Mouse (Mus musculus) embryonic facial prominence, embryonic 15.5 days (tissue): Measurements from ENCODE around the gene Orm1. TPM values are rescaled to one million over a fixed set of nuclear protein-coding genes. Genes with fewer than 3 reads are reported as not detected.
"Not testable (repeated sequence)": the region's sequence is repeated elsewhere in the genome, so short reads cannot be mapped to it uniquely, and the experiment has no call there.

ENCODE experiments used
- ATAC-seq: fragments of 200-750 bp; cut with Nextera tagmentation; 2 replicates; pipeline ENCODE4 v1.8.0; 2017; ENCODE audit warnings: low read depth, moderate TSS enrichment; ENCODE audit not compliant: insufficient number of reproducible peaks, low FRiP score, low TSS enrichment
- H3K27ac ChIP-seq: fragments of 300-500 bp; sonication (generic); replicated peaks from 2 replicates; pipeline ENCODE4 v1.5.1; 2015; ENCODE audit warnings: mild to moderate bottlenecking, inconsistent platforms
- H3K27me3 ChIP-seq: fragments of 300-500 bp; sonication (generic); 2 replicates; pipeline ENCODE4 v1.6.1; 2015; ENCODE audit warnings: inconsistent platforms
- H3K36me3 ChIP-seq: fragments of 300-500 bp; sonication (generic); 2 replicates; pipeline ENCODE4 v1.6.1; 2015; ENCODE audit warnings: mild to moderate bottlenecking, inconsistent platforms
- H3K4me1 ChIP-seq: fragments of 300-500 bp; sonication (generic); 2 replicates; pipeline ENCODE4 v1.6.1; 2015; ENCODE audit warnings: inconsistent platforms
- H3K4me2 ChIP-seq: fragments of 300-500 bp; sonication (generic); replicated peaks from 2 replicates; pipeline ENCODE4 v1.6.1; 2015; ENCODE audit warnings: mild to moderate bottlenecking, inconsistent platforms
- H3K4me3 ChIP-seq: fragments of 300-500 bp; sonication (generic); replicated peaks from 2 replicates; pipeline ENCODE4 v1.5.1; 2015; ENCODE audit warnings: mild to moderate bottlenecking, inconsistent platforms
- H3K9ac ChIP-seq: fragments of 300-500 bp; sonication (generic); 2 replicates; pipeline ENCODE4 v1.6.1; 2015; ENCODE audit warnings: inconsistent platforms
- H3K9me3 ChIP-seq: fragments of 300-500 bp; sonication (generic); replicated peaks from 2 replicates; pipeline ENCODE4 v1.6.1; 2016; ENCODE audit warnings: inconsistent platforms
- WGBS: fragments of 180-500 bp; shearing (Covaris S2); methylation state at CpG from one replicate; pipeline ENCODE4 v1.1.7; 2015; 5-methylcytosine and 5-hydroxymethylcytosine counted together
- polyA plus RNA-seq: library from polyadenylated mRNA; unstranded; fragments of >200 nt; fragmentation: Nextera tagmentation; extraction: Ambion mirVana; gene quantifications from 2 replicates; pipeline ENCODE4 v1.2.1, GENCODE M21; 2015

Orm1 gene
- polyA plus RNA-seq, 1 experiment from 2014 or later, result 17.0 TPM

DNA sequence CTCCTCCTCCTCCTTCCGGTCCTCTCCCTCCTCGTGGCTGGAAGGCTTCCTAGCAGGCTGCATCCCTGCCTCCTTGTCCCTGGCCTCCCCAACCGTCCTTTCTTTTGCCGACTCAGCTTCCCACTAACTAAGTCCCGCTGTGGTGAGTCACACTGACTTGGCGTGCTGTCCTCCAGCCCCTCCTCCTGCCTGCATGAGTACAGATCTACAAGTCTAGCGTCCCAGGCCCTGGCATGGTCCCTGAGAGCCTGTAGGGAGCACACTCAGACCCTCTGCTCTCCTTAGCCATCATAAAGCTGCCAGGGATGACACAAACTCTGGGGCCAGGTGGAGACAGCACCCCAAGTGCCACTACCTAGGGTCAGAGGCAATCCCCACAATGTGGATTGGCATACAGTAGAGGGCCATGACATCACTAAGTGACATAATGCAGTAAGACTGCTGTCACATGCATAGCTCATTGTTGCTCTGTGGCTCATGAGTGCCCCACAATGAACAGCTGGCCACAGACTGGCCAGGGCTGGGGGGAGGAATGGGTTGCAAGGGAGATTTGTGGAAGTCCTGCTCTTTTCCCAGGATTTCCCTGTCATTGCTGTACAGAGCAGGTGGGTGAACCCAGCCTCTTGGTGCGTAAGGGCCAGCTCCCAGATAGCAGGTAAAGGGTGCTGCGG, 28.1 kb upstream of the Orm1 start:
- peak overlapping the region; percentile 12; the same call in 1 of the 2 replicates for H3K27ac ChIP-seq
- peaks cover 50% of the 10 kb centered on the region for H3K36me3 ChIP-seq
- 45% methylated on average over 9 of the region's 9 CpGs for WGBS
- no peak overlapping the region for H3K4me2 ChIP-seq
- no peak overlapping the region for H3K4me3 ChIP-seq
- H3K4me1 ChIP-seq, result peaks cover 21% of the 10 kb centered on the region; the same call in 1 of the 2 replicates
- H3K27me3 ChIP-seq, result no peaks in the 10 kb centered on the region
- peak; percentile 75 for ATAC-seq
- H3K9me3 ChIP-seq, result no peaks in the 10 kb centered on the region
- H3K9ac ChIP-seq, result no peak overlapping the region

DNA sequence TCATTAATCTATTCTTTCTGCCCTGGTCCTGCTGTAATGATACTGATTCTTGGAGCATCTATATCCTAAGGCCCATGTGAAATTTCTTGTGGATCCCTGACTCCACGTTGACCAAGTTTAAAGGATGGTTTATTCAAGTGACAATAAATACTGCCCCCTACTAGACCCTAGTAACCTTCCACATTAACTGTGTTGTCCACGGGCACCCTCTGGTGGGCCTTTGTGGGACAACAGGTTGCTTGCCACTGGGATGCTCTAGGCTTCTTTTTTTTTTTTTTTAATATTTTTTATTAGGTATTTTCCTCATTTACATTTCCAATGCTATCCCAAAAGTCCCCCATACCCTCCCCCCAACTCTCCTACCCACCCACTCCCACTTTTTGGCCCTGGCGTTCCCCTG, 24.8 kb upstream of the Orm1 start:
- H3K36me3 ChIP-seq, result peaks cover 63% of the 10 kb centered on the region
- H3K27me3 ChIP-seq, H3K9ac ChIP-seq, H3K9me3 ChIP-seq, H3K4me2 ChIP-seq, ATAC-seq, H3K4me3 ChIP-seq, H3K27ac ChIP-seq: not testable (repeated sequence)
- peaks cover 20% of the 10 kb centered on the region; the same call in 1 of the 2 replicates for H3K4me1 ChIP-seq
- 25% methylated on average over 3 of the region's 3 CpGs for WGBS

DNA sequence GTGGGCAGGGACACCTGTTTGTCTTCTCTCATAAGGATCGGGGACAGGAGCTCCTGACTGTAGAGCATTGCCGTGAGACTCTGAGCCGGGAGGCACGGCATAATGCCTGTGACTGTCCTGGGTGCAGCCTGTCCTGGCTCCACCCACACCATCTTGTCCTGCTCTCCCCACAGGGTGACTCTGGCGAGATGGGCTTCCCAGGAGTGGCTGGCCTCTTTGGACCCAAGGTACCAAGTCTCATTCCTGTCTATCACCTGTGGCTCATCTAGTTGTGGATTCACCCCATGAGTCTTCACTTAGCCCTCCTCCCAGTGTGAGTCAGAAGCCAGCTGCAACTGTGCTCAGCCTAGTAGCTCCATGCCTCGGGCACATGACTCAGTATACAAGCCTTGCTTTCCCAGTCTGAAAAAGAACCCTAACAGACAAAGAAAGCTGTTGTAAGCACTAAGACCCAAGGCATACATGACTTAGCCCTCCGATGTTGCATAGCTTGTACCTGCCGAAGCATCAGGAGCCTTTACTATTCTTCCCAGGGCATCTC, 21.0 kb upstream of the Orm1 start:
- H3K4me1 ChIP-seq, result no peaks in the 10 kb centered on the region
- peak; percentile 35; the same call in 1 of the 2 replicates for ATAC-seq
- 67% methylated on average over 8 of the region's 8 CpGs for WGBS
- H3K4me3 ChIP-seq, result no peak overlapping the region
- peaks cover 74% of the 10 kb centered on the region for H3K36me3 ChIP-seq
- no peaks in the 10 kb centered on the region for H3K9me3 ChIP-seq
- no peaks in the 10 kb centered on the region for H3K27me3 ChIP-seq
- H3K4me2 ChIP-seq, result no peak overlapping the region
- peak overlapping the region; percentile 17; the same call in 1 of the 2 replicates for H3K27ac ChIP-seq
- H3K9ac ChIP-seq, result no peak overlapping the region

DNA sequence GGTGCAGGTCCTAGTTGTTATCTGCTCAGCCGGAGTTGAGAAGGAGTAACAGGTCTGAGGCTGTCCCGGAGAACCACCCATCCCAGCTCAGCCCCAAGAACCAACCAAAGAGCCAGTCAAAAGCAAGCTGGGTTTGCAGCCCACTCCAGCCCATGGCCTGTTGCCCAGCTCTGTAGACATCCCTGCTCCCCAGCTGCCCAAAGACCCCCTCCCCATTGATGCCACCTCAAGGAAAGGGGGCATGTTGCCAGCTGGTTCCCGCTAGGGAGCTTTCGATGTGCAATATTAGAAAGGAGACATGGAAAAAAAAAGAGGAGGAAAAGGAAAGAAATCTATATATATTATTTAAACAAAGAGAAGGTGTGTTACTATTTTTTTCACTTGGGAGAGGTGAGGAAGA, 11.0 kb upstream of the Orm1 start:
- H3K36me3 ChIP-seq, result peaks cover 35% of the 10 kb centered on the region
- ATAC-seq, result no peak
- 91% methylated on average over 4 of the region's 4 CpGs for WGBS

DNA sequence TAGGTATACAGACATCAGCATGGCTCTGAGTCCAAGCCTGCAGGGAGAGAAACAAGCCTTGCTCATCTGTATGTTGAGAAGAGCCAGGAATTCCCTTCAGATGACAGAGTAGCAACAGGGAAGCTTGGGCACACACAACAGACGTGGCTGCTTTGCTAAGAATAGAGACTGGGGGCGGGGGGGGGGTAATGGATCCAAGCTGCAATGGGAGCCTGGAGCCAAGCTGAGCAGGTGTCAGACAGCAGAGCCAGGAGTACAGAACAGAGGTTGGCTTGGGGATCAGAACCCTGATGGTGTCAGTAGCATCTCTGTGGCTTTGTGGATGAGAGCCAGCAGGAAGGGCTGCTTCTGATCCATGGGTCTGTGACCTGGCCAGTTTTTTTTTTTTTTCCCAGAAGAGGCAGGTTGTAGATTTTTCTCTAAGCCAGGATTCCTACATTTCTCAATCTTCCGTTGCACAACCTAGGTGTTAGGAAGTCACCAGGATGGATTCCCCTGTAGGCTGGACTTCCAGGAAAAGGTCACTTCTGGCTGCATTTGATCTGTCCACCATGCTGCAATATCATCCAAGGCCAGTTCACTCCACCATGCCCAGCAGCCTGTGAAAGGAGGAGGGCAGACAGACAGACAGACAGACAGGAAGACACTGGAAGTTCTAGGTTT, 5.8 kb upstream of the Orm1 start:
- H3K9me3 ChIP-seq, result no peaks in the 10 kb centered on the region
- H3K27ac ChIP-seq, result no peak overlapping the region
- ATAC-seq, result no peak
- H3K4me2 ChIP-seq, result no peak overlapping the region
- no peak overlapping the region for H3K4me3 ChIP-seq
- H3K9ac ChIP-seq, result no peak overlapping the region
- no peaks in the 10 kb centered on the region; the same call in 1 of the 2 replicates for H3K4me1 ChIP-seq
- H3K36me3 ChIP-seq, result 0 out of 2 replicates have a peak, but pooled peaks cover 3% of the 10 kb centered on the region
- 54% methylated on average over 3 of the region's 3 CpGs for whole genome bisulfite sequencing
- H3K27me3 ChIP-seq, result no peaks in the 10 kb centered on the region

More for the DNA sequence above, 11.0 kb upstream of the Orm1 start:
- Histone ChIP-seq H3K4me2 (no peak overlapping the region), H3K4me1 (no peaks in the 10 kb centered on the region; the same call in 1 of the 2 replicates), H3K9me3 (no peaks in the 10 kb centered on the region), H3K9ac (no peak overlapping the region), H3K27me3 (no peaks in the 10 kb centered on the region), H3K27ac (no peak overlapping the region), H3K4me3 (no peak overlapping the region)

DNA sequence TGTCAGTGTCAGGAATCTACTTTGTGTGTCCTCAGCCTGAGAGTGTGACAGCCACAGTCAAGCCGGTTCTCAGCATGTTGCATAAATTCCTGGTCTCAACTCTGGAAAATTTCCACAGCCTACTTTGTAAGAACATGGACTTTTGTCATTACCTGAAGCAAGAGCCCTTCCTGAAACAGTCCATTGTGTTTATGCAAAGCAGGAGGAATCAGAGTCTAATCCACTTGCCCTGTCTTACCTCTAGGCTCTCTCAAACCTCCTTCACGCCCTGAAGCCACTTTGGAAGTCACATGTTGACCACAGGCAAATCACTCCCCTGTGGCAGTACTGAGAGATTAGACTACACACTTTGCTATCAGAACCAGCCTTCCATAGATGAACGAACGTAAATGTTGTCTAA, 1.9 kb upstream of the Orm1 start:
- WGBS, result 62% methylated on average over 4 of the region's 4 CpGs
- Histone ChIP-seq H3K9me3 (no peaks in the 10 kb centered on the region), H3K27me3 (no peaks in the 10 kb centered on the region), H3K9ac (no peak overlapping the region), H3K27ac (no peak overlapping the region), H3K4me3 (no peak overlapping the region), H3K4me2 (no peak overlapping the region), H3K36me3 (no peaks in the 10 kb centered on the region), H3K4me1 (peaks cover 3% of the 10 kb centered on the region)
- ATAC-seq, result no peak

DNA sequence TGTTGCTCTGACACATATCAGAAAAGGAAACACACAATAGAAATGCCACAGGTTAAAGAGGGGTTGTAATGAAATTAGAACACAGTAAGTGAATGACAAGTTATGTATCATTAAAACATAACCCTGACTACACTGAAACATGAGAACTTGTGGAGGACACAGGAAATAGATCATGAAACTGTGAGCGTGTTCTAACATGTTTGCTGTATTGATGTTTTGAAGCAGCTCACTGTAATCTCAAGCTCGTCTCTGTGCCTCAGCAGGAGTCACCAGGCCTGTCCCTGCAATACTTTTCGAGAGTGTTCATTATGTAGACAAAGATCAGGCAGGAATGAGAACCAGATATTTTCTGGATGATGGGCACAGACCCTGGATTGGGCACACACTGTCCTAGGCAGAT, 752 bp upstream of the Orm1 start:
- Histone ChIP-seq H3K9ac (no peak overlapping the region), H3K9me3 (no peaks in the 10 kb centered on the region), H3K4me2 (no peak overlapping the region), H3K4me1 (peaks cover 3% of the 10 kb centered on the region), H3K27me3 (no peaks in the 10 kb centered on the region), H3K27ac (peak overlapping the region; percentile 66), H3K36me3 (no peaks in the 10 kb centered on the region), H3K4me3 (no peak overlapping the region)
- WGBS, result 37% methylated on average over 3 of the region's 3 CpGs
- no peak for ATAC-seq

DNA sequence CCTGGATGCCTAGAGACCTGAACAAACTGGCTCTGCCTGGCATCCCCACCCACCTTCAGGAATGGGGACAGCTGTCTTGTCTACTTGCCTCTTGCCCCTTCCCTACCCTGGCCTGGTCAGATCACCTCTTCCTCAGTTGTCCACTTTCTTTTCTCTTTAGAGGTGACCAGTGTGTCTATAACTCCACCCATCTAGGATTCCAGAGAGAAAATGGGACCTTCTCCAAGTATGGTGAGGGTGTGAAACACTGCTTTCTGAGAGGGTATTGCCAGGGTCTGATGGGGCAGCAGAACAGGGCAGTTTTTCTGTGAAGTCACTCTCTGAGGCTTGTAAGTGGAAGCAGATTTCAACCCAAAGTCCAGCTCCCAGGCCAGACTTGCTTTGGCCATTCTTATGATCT, 901 bp downstream of the Orm1 start:
- no peaks in the 10 kb centered on the region for H3K36me3 ChIP-seq
- H3K4me3 ChIP-seq, result no peak overlapping the region
- no peak overlapping the region for H3K9ac ChIP-seq
- no peak overlapping the region for H3K4me2 ChIP-seq
- H3K27ac ChIP-seq, result no peak overlapping the region
- H3K4me1 ChIP-seq, result peaks cover 3% of the 10 kb centered on the region; the same call in 1 of the 2 replicates
- no peak for ATAC-seq
- H3K9me3 ChIP-seq, result no peaks in the 10 kb centered on the region
- H3K27me3 ChIP-seq, result no peaks in the 10 kb centered on the region

DNA sequence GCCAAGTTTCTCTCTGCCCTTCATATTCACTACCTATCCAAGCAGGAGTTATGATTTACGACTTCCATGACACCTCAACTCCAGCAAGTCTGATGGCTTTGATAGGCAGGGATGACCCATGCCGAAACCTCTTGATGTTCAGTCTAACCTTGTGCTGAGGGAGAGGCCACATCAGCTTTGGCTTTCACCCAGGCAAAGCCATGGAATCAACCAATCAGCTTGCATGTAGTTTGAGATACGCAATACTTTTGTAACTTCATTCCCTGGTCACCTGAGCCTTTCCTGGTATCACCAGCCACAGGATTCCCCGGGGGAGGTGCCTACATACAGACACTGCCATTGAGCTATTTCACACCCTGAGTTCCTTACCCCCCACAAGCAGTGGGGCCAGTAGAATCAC, 2.3 kb downstream of the Orm1 start:
- no peaks in the 10 kb centered on the region for H3K9me3 ChIP-seq
- no peak overlapping the region for H3K4me3 ChIP-seq
- no peak overlapping the region for H3K27ac ChIP-seq
- H3K36me3 ChIP-seq, result no peaks in the 10 kb centered on the region
- H3K4me2 ChIP-seq, result no peak overlapping the region
- peaks cover 3% of the 10 kb centered on the region; the same call in 1 of the 2 replicates for H3K4me1 ChIP-seq
- ATAC-seq, result no peak
- no peak overlapping the region for H3K9ac ChIP-seq
- H3K27me3 ChIP-seq, result no peaks in the 10 kb centered on the region
- WGBS, result 79% methylated on average over 4 of the region's 4 CpGs

DNA sequence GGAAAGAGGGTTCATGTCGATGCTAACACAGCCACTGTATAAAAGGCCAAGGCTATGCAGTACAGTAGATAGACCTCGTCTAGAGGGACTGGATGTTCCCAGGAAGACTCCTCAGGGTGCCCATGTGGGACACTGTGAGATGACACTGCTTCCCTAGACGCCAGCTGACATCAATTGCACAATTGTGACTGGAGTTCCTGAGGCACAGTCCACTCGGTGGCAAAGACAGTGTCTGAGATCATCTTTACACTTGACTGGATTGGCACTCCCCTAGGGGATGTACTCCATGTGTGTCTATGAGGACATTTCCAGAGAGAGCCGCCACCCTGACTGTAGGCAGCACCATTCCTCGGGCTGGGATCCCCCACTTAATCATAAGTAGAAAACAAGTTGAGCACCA, 4.2 kb downstream of the Orm1 start:
- H3K9ac ChIP-seq, result no peak overlapping the region
- H3K36me3 ChIP-seq, result no peaks in the 10 kb centered on the region
- H3K4me1 ChIP-seq, result peaks cover 3% of the 10 kb centered on the region; the same call in 1 of the 2 replicates
- no peaks in the 10 kb centered on the region for H3K9me3 ChIP-seq
- WGBS, result 62% methylated on average over 6 of the region's 6 CpGs
- H3K27me3 ChIP-seq, result no peaks in the 10 kb centered on the region
- H3K4me3 ChIP-seq, result no peak overlapping the region
- ATAC-seq, result no peak
- no peak overlapping the region for H3K4me2 ChIP-seq
- no peak overlapping the region for H3K27ac ChIP-seq

DNA sequence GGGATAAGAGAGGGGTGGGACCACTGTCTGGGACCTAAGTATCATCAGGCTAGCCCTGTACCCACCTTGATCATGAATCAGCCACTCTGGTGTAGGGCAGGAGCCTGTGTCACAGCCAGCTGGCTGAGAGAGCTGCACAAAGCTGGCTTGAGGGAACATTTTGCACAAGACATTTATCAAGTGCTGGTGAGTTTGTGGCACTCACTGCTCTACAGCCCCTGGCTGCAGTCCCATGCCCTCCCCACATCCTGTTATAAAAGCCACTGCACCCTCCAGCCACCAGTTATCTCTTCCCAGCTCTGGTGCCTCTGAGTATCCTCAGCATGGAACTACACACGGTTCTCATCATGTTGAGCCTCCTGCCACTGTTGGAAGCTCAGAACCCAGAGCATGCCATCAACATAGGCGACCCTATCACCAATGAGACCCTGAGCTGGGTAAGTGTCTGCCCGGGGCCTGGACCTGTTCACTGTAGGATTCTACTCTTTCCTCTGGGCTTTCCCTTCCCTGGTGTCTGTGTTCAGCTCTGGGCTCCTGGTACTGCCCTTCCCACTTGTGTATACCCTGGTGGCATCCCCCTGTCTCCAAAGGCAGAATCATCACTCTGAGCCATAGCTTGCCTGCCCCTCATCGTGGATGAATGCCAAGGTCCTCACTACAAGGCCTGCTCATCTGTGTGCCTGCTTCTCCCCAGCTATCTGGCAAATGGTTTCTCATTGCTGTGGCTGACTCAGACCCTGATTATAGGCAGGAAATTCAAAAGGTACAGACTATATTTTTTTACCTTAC, 11.7 kb downstream of the Orm1 start, which contains the start of gene Orm3:
Gene Orm3 (plus strand): TSS at position 286 of the 789 bp plus-strand sequence.
- H3K27me3 ChIP-seq, result no peaks in the 10 kb centered on the region
- no peaks in the 10 kb centered on the region for H3K36me3 ChIP-seq
- no peaks in the 10 kb centered on the region for H3K4me1 ChIP-seq
- H3K9me3 ChIP-seq, result no peaks in the 10 kb centered on the region
- H3K27ac ChIP-seq, result no peak within 1 kb of the TSS
- no peak within 1 kb of the TSS for H3K4me2 ChIP-seq
- no peak for ATAC-seq
- H3K4me3 ChIP-seq, result no peak within 1 kb of the TSS
- no peak within 1 kb of the TSS for H3K9ac ChIP-seq
- WGBS, result 81% methylated on average over 4 of the region's 4 CpGs
